Mouse (Mus musculus) kidney, postnatal 10 days (tissue): ENCODE data around the gene Tinagl1.

Experiments used
- DNase-seq: peaks from one replicate; pipeline ENCODE4 v3.0.0; 2021; ENCODE audit warnings: mixed read lengths

Gene Tinagl1

GRCm38 (mm10) chr4:130177087-130177486 lies 2.2 kb upstream of the Tinagl1 start:
- DNase-seq: peak; percentile 73

- no peak for DNase-seq
These were observed 1.3 kb upstream of the Tinagl1 start for GRCm38 (mm10) chr4:130176156-130176720.

DNA sequence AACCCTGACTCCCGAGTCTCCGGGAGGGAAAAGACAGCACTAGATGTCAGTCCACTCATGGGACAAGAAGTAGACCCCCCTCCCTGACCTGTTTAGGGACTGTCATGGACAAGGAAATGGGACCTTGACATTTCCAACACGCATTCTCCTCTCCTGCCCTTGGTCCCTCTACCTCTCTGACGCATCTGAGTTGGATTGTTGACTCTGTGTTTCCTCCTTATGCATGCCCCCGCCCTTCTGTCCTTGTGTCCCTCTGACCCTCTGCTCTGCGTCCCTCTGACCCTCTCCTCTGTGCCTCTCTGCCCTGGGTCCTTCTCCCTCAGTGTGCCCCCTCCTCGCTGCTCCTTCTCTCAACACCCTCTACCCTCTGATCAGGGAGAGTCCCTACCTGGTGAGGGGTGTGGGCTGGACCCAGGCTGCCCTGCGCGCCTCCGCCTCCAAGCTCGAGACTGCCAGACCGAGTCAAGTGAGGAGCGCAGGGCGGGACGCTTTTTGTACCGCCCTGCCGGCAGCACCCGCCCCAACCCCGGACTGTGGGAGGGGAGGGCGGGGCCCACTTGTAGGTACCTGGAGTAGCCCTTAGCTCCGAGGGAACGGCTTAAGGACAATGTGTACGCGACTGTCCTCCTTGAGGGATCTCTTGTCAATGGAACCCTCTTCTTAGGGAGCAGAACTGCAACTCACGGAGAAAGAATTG lies 439 bp downstream of the Tinagl1 start:
- peak; percentile 88 for DNase-seq

DNA sequence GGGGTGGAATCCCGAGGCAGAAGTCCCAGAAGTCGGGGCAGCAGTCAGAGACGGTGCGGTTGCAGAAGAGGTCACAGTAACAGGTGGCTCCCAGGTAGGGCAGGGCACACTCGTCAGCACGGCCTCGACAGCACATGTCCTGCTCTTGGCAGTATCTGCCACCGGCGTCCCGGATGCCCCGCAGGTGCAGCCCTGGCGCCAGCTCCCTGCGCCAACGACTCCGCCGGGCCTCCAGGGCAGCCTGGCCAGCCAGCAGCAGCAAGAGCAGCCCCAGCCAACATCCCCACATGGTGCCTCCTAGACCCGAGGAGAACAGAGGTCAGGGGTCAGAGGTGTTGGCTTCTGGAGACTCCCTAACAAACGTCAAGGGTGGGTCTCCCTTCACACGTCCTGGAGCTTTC lies 1.0 kb downstream of the Tinagl1 start:
- peak; percentile 57 for DNase-seq

- DNase-seq: no peak
These were observed 1.7 kb downstream of the Tinagl1 start for GRCm38 (mm10) chr4:130173060-130173822.

GRCm38 (mm10) chr4:130171951-130172765 lies 2.8 kb downstream of the Tinagl1 start:
- DNase-seq: peak; percentile 94

DNA sequence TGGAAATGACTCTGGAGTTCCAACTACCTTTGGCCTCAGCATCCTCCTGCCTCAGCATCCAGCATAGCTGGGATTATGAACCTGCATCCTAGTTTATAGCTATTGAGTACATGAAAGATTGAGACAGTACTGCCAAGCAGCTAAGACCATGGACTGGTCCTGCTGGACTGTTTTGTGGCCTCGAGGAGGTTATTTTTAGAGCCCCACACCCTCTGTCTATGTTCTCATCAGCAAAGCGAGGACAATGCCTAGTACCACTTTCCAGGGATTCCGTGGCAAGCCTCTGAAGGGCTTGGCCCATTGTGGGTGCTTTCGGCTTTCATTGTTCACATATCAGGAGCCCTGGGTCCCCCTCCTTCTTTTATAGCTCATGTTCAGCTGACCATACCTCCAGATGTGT lies 4.6 kb downstream of the Tinagl1 start:
- no peak for DNase-seq

GRCm38 (mm10) chr4:130169411-130169971 lies 5.4 kb downstream of the Tinagl1 start:
- peak; percentile 57 for DNase-seq

GRCm38 (mm10) chr4:130168280-130169183 lies 6.4 kb downstream of the Tinagl1 start:
- DNase-seq: peak; percentile 95

GRCm38 (mm10) chr4:130167814-130168213 lies 7.1 kb downstream of the Tinagl1 start:
- peak; percentile 43 for DNase-seq

DNA sequence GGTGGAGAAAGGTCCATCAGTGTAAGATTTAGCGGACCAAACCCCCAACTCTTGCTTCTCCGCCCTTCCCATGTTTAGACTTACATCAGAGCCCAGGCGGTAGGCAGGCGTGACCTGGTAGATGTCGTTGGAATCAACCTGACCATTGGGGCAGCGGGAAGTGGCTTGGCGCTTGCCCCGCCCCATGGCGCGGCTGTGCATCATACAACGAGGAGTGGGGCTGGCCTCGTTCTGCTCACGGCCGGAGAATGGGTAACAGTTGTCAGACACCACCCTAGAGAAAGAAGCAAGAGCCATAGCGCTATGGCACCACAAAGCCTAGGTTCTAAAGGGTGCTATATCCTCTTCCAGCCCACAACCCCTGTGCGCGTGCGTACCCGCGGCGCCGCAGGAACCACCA lies 7.6 kb downstream of the Tinagl1 start:
- no peak for DNase-seq

DNA sequence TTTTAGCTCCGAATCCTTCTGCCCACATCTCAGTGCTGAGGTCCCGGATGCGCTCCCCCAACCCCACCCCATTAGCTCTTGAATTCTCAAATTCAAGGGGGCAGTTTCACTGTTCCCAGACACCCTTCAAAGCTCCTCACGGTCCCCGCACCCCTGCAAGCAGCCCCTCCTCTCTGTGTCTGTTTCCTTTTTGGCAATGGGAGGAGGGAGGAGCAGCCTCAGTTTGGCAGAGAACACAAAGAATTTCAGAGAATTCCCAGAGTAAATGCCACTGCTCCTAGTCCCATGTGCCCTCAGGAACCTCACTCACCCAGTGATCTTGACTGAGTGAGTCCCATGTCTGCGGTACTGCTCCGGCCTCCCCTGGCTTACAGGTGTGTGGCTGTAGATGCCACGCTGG lies 8.3 kb downstream of the Tinagl1 start:
- DNase-seq: no peak

DNA sequence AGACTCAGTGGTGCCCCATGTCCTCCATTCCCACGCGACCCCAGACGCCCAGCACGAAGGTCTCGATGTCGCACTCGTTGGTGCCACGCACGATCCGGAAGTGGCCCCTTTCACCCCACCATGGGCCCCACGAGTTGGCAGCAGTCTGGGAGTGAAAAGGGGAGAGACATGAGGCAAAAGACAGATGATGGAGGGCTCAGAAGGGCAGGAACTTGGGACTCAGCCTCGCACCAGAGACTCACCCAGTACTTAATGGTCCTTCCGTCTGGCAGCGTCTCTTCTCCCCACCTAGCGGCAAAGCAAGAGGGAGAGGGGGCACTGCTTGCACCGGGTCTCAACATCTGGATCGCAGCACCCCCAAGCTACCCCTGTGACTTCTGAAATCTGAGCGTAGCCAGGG lies 8.9 kb downstream of the Tinagl1 start:
- no peak for DNase-seq

- DNase-seq: no peak
These were observed 10.8 kb downstream of the Tinagl1 start for GRCm38 (mm10) chr4:130164121-130164520.

GRCm38 (mm10) chr4:130163391-130163861 lies 11.5 kb downstream of the Tinagl1 start:
- DNase-seq: peak; percentile 76

GRCm38 (mm10) chr4:130161349-130161748 lies 13.6 kb downstream of the Tinagl1 start:
- no peak for DNase-seq

DNA sequence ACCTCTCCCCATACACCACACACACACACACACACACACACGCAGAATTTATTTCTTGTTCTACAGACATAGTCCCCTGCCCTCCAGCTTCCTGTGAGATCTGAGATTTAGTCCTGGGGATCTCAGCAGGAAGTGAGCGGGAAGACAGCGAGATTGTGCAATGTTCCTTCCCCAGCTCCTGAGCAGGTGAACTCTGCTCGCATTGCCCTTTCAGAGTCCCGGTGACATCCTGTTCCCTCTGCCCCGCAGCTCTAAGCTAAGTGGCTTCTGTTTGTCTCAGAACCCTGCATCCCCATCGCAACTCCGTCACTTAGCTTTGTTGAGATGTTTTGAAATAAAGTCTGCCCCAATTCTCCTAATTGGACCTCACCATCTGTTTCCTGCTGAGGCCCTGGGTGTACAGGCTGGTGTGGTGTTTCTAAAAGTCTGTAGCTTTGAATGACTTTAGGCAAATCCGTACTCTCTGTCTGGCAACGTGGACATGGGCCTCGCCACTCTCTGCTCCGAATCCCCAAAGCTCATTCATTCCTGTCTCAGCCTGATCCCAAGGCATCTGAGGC lies 18.0 kb downstream of the Tinagl1 start:
- no peak for DNase-seq

- DNase-seq: no peak
These were observed 20.7 kb downstream of the Tinagl1 start for GRCm38 (mm10) chr4:130154250-130154649.

DNA sequence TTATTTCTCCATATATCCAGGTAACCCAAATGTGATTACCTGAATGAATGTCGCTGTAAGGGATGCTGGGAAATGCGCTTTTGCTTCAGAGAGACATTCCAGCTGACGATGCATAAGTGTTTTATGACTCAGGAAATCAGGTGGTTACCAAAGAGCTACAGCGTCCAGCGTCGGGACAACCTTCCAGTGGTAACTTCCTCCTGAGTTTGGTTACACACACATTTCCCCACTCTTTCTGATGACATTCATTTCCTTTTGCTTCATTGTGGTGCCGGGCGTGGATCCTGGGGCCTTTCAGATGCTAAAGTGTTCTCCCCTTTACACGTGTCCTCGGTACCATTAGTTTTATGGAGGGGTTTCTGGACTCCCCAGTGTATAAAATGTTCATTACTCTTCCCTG lies 26.5 kb downstream of the Tinagl1 start:
- DNase-seq: no peak

DNA sequence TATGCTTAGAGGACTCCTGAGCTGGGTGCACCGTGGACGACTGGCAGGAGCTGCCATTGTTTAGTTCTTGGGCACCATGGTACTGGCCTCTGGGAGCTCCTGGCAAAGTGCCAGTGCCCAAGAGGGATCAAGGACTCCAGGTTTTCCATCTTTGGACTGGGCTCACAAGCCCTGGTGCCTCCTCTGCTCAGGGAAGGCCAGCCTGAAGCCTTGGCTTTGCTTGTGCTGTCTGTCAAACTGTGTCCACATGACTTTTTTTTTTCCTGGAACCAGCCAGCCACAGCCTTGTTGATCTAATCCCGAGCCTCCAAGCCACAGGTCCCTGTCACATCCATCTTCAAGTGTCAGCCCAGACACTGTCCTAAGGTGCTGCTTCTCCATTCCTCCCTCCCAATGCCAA lies 33.1 kb downstream of the Tinagl1 start:
- DNase-seq: no peak

DNA sequence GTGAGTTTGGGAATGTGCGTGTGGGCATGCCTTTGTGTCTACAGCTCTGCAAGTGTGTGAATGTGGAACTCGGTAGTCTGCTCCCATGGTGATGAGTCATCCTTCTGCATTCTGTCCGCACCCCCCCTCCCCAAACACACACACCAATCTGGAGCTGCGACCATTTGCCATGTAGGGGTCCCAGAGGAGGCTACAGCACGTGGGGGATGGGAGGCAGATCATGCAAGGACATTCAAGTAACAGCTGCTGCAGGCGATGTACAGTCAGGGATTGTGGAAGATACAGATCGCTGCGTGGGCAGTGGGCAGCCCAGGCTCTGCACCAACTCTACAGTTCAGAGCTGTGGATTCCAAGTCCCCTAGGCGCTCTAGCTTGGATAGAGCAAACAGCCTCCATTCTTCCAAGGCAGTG lies 33.9 kb downstream of the Tinagl1 start:
- no peak for DNase-seq

DNA sequence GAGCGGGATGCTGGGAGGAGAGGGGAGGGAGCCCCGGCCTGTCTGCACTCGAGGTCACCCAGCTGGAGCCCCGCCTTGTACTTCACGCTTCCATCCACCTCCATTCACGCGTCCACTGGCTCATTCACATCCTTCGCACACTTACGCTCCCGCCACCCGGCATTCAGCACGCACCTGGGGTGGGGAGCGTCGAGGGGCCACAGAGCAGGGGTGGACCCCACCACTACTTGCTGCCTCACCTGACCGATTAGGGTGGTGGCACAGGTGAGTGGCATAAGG lies 35.8 kb downstream of the Tinagl1 start, which contains the start of gene Hcrtr1:
Gene Hcrtr1 (minus strand): TSS at position 146 of the 279 bp plus-strand sequence.
- DNase-seq: no peak
